Mouse (Mus musculus): ENCODE results near the gene Cntn5. TPM values are rescaled to one million over a fixed set of nuclear protein-coding genes. Genes with fewer than 3 reads are reported as not detected.

The Cntn5 gene
- polyA plus RNA-seq, 2 experiments from 2014 or later: 0.08 TPM; not detected in 1

DNA sequence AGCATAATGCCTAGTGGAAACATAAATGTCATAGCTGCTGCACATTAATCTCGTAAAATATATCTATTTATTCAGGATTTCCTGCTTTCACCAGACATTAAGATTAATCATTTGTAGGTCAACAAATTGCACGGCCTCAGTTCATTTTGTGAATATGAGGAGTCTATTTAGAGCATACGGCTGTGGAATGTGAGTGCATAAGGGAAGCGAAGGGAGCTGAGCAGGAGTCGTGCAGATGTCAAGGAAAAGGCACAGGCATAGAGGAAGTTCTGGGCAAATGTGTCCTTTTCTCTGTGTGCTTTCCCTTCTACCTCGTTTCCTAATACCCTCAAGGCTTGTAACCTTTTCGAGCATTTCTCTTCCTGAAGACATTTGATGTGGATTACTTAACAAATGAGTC is 504.5 kb downstream of the Cntn5 start:
- ATAC-seq: no peak

DNA sequence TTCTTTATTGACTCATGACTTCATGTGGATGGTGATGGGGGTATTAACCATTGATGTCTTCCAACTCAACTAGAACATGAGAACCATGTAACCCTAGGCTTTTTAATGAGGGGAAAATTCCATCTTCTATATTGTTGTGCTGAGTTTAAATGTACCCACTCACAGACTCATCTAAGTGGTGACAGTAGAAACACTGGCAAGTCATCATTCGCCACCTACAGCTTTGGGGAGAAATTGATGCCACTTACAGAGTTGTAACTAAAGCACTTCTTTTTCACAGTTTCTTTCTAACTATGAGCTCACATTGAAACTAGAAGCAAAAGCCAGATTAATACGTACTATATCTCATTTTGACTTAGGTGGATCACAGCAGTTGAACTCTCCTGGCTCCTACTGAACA is 514.7 kb downstream of the Cntn5 start:
- ATAC-seq: no peak

DNA sequence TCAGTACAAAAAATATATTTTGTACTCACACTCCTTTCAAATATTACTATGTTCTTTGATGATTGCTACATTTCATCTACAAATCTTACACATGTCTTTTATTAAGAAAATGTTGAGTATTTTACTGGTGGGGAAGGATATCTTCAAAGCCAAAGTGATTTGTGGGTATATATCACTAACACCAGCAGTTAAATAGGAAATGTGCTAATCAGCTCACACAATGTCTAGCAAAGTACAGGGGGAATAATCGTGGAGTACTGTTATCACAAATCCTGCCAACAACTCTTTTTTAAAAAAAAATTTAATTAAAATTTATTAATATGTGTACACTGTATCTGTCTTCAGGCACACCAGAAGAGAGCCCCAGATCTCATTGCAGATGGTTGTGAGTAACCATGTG is 520.1 kb downstream of the Cntn5 start:
- no peak for ATAC-seq

DNA sequence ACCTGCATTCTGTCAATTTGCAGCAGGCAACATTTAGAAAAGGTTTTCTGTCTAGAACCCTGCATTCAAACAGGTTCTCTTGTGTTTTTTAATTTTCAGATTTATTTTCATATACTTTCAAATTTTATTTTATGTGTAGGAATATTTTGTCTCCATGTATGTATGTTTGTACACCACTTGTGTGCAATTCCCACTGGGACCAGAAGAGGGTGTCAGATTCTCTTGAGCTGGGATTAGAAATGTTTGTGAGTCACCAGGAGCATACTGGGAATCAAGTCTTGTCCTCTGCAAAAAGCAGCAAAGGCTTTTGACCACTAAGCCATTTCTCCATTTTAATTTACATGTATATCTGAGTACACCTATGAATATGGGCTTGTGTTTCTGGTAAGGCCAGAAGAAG is 521.4 kb downstream of the Cntn5 start:
- ATAC-seq: no peak

DNA sequence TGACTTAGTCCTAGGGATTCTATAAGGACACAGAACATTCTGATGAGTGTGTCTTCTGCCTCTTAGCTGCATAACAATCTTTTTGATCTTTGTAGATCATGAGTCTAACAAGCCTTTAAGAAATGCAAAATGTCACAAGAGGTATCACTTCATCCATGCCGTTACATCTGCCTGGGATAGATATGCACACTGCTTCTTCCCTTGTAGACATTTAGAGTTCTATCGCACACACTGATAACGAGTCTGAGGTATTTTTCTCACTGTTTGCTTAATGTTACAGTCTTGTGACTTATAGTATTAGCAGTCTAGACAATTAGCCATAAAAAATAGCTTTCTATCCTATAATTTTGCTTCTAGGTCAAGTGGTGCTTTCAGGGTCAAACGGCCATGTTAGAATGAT is 522.9 kb downstream of the Cntn5 start:
- no peak for ATAC-seq

DNA sequence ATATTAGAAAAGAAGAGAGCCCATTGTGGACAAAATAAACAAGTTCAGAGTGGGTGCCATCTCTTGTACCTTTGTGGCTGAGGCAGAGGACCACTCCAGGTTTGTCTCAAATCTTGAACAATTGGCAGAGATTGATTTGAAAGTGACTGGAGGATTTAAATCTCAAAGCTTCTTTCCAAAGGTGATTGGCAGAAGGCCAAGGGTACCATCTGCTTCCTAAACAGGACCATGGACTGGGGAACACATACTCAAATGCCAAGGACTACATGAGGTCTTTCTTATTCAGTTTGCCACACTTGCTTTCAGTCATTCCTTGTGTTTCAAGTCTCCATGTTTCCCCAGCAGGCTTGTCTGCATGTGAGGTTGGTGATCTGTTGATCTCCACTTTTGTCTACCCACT is 528.3 kb downstream of the Cntn5 start:
- ATAC-seq: no peak

DNA sequence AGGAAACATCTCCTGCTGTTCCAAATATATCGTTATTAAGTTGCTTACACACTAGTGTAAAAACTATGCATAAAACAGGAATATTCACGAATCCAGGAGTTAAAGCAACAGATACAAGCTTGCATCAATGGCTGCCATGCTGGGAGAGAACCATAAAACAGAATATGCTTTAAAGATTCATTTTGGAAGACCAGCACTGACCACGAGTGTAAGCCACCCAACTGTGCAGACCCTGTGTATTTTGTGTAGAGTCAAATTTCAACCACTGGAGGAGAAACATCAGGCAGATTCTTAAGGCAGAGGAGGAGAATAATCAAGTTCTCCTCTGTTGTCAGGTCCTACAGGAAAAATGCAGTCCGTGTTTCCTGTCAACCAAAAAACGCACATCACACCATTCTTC is 535.6 kb downstream of the Cntn5 start:
- no peak for ATAC-seq

DNA sequence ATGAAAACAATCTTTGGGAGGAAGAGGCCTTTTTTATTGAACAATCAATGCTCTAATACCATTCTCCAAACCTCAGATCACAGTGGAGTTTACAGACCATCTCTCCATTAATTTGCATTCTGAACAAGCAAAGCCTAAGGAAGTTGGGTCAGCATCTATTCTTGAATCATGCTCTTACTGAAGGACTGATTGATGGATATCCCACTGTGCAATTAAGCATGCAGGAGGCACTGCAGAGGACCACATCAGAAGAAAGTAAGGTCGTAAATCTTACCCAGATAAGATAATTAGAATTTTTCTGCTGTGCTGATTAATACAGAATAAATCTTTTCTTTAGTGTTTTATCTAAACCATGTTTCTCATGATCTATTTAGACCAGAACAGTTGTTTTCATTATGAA is 536.2 kb downstream of the Cntn5 start:
- no peak for ATAC-seq

DNA sequence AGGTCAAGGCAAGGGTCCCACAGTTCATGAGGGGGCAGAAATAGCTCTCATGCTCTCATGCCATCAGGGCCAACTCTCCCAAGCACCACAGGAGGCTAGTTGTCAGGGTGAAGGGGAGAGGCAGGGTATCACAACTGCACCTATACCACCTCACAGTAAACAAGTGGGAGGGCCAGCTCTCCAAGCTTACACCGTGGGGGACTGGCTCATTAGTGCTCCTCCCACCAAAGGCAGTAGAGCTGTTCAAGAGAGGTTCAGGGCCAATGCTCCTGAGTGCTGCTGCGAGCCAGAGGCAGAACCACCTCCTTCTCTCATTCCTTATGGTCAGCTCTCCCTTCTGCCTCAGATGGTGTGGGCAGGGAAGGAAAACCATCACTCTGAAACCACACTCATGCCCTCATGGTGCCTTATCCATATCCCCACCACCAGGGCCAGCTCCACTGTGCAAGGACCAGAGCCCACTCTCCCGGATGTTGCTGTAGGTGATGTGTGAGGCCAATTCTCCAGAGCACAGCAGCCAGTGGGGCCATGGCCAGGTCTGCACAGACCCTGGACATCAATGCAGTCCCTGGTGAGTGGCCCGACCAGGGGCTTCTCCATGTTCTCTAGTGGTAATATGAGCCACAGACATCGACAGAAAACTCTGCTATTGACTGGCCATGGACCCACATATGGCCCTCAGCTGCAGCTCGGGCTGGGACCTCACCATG is 538.2 kb downstream of the Cntn5 start:
- ATAC-seq: no peak

DNA sequence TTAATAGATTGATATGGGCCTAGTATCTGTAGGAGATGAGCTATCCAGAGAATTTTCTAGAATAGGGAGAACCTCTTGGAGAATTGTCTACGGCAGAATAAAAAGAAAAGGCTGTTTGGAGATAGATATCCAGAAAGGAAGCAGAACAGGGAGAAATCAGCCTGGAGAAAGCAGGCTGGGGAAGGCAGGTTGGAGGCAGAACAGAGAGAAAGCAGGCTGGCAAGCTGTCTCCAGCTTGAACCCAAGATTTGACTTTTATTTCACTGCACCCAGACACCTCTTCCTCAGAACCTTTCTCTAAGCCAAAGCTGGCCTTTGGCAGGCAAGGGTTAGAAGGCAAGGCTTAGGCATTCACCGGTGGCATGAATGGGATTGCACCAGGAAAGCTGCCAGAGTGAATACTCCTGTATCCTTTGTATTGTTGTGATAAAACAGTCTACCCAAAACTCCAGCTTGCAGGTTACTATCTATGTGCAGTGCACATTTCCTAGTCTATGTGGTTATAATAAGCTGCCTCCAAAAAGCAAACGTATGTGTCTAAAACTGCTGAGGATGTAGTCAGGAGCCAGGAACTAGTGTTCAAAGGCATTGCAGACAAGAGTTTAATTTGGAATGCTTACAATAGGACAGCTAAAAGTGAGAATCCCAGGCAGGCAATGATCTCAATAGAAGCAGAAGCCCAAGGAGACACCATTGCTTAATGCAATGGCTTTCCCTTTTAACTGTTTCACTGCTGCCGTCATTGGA is 553.5 kb downstream of the Cntn5 start:
- ATAC-seq: no peak

DNA sequence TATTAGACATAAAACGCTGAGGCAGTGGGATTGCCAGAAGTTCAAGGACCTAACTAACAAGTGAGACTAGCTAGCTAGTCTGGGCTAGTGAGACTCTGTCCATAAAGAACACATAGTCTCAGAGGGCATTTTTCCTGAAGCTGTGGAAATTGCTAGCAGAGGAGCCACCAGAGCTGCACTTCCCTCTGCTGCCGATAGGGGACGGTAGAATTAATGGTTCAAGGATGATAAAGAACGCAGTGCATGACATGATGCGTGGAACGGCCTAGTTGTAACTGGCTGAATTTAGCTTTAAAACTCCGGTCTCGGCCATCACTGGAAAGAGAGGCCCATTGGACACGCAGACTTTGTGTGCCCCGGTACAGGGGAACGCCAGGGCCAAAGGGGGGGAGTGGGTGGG is 555.8 kb downstream of the Cntn5 start:
- no peak for ATAC-seq

DNA sequence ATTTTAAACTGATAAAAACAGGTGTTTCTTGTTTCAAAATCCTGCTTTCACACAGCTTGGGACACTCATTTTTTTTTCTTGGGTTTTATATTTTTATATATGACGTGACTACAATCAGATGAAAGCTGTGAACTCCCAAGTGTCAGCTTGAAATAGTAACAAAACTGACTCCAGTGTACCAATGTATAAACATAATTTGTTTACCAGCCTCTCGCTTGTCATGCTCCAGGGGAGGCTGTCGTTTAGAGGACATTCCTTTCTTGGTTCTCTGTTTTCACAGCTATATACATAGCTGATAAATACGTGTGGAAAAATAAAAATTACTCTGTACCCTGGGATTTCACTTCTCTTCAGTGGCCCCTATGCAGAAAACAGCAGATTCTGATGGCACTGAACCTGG is 556.4 kb downstream of the Cntn5 start:
- ATAC-seq: no peak

DNA sequence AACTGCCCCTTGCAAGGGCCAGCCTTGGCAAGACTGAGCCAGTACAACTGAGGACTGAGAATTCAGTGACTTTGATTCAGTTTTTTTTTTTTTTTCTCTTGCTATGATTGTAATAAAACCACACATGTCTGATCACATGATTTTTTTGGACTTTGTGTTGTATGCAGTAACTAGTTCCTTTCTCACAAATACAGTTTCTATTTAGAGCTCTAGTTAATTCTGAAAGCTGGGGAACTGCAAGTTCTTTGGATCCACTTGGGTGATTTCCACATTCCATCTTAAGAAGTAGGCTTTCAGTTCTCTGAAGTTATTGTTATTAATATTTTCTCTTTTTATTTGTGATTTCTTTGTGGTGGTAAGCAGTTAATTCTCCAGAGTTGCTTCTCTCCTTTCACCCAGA is 563.8 kb downstream of the Cntn5 start:
- no peak for ATAC-seq

DNA sequence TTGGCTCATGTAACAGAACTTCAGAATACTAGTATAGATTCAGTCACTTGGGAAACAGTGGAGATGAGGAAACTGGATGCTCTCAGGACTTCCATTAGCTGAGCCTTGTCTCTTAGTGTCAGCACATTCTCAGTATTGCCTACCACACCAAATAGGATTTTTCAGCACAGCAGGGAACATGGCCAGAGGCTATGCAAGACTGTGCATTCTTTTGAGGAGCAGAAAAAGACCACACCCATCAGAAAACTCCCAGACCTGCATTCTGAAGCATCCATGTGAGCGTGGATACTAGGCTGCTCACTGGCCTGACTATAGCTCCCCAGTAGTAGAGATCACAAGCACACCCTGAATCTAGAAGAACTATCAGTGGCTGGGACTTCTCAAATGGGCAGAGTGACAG is 564.9 kb downstream of the Cntn5 start:
- ATAC-seq: no peak

DNA sequence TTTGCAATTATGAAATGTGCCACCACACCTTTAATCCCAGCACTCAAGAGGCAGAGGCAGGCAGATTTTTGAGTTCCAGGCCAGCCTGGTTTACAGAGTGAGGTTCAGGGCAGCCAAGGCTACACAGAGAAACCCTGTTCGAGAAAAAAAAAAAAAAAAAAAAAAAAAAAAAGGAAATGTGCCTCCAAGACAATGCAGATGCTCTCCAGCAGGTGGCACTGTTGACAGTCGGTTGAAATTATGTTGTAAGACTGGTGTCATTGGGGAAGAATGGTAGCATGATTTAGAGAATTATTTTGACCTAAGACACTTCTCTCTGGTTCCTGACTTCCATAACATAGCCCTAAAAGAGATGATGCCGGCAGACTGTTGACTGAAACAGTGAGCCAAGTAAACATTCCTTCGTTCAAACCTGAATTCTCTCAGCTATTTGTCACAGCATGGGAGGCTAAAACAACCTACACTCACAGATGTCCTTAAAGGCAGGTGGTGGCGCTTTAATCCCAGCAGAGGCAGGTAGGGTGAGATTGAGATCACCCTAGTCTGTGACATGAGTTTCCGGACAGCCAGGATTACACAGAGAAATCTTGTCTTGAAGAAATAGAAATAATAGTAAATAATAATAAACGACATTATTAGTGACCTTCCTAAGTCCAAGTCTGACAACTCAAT is 579.7 kb downstream of the Cntn5 start:
- no peak for ATAC-seq

DNA sequence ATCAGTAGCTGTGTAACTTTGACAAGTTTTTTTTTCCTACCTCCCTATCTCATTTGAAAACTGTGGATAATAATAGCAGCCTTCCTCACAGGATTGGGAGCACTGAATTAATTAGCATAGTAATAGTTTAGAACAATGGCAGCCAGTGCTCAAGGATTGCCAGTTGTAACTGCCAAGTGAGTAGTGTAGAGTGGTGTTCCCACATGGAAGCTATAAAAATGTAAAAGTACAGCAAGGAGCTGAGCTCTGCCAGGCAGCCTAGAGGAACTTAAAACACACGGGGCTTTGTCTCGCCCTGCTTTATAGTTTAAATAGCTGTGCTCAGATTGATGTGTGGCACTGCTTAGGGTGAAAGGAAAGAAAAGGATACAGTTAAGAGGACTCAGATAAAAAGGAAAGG is 635.2 kb downstream of the Cntn5 start:
- ATAC-seq: no peak

DNA sequence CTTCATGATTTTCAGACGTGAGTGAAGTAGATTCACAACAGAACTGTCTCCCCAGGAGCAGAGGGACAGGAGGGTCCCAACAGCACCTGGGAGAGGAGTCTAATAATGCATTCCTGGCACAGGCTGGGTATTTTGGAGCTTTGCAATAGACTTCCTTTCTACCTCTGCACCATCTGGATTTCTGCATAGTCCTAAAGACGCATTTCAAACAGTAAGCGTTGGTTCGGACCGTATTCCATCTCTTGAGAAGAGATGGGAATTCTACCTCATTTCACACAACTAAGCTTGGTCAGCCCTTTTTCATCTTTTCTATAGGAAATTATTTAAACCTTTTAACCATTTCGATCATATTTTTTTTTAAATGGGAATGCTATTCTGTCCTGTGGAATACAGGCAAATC is 635.7 kb downstream of the Cntn5 start:
- ATAC-seq: no peak

DNA sequence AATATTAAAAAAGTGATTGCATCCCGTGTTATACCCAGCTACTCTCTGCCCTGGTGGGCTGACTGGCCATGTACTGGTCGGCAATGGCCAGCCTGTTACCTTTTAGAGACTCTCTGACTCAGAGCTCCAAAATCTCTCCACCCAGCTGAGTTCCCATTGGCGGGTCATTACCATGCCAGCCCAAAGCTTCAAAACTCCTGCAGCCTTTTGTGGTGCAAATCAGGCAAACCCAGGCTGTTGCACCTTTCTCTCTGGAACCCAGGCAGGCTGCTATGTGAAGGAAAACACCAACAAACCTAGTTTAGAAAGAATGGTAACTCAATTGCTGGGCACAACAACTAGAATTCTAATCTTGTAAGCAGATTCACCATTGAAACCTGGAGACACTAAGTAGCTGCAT is 639.0 kb downstream of the Cntn5 start:
- no peak for ATAC-seq

DNA sequence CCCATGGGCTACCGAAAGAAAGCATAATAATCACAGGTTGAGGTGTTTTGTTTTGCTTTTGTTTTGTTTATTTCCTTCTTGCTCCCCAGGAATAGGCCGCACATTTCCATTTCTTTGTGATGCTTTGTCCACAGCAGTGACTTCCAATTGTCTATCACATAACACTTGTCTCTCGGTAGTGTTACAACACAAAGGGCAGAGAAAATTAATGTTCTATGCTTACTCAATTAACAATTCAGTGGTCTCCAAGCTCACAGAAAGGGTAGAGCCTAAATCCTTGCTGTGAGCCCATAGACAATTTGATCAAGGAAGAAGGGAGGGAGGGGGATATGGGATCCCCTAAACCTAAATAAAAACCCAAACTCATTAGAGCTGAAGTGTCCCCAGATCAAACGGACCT is 671.2 kb downstream of the Cntn5 start:
- ATAC-seq: no peak

DNA sequence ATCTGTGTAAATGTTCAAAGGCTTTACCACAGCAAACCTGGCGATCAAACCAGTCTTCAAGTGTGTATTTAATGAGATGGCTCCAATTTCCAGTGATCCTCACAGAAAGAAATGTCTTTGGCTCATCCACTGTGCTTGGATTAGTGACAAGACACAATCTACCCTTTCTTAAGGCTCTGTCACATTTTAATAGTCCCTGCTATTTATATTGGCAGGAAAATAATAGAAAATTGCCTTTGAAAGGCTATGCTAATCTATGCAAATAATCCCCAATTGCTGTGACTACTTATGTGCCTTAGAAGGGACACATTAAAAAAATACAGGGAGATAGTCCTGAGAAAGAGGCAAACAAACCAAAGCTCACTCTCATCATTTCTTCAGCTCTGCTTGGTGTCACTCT is 672.5 kb downstream of the Cntn5 start:
- no peak for ATAC-seq

DNA sequence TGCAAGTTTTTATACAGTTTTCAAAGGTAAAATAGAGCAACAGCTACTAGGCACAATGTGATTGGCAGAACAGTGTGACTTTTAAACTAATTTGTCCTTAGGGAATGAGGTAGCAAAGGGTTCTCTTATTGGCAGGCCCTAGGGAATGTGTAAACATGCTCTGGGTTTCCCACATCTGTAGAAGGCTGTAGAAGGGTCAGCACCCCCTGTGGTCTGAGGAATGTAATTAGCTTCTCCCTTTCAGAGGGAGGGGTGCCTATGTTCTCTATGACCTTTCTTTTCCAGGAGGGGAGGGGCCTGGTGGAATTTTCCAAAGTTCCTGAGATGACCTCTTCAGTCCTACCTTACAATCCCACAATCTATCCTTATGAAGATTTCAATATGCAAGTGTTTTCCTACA is 673.6 kb downstream of the Cntn5 start:
- no peak for ATAC-seq

DNA sequence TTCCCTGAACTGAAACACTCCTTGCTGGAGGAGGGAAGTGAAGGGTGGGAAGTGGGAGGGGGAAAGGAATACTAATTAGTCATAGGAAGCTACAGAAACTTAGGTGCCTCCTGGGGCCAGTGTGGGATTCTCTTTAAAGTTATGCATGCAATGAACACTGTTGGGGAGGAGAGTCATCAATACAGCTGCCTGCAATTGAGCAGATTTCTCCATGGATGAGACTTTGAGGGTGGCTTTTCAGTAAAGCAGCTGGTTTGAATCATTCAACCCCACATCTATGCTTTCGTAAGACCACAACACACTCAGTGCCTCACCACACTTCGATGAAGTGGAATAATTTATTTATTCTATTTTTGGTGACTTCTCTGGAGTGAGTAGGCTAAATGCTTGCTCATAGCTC is 674.9 kb downstream of the Cntn5 start:
- ATAC-seq: no peak

DNA sequence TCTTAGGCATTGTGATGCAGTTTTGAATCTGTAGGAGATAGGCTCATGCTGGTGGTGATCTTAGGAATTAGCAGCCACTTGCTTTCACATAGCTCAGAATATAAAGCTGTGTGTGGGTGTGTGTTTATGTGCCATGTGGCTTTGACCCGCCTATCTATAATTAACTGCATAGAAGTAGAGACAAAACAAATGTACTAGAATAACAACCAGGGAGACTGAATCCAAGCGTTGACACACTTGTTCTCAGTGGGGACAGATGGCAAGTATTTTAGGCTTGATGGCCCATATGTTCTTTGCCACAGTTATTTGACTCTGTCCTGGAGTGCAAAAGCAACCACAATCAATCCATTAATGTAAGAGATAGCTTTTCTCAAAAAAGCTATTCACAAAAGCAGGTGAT is 678.6 kb downstream of the Cntn5 start:
- no peak for ATAC-seq

DNA sequence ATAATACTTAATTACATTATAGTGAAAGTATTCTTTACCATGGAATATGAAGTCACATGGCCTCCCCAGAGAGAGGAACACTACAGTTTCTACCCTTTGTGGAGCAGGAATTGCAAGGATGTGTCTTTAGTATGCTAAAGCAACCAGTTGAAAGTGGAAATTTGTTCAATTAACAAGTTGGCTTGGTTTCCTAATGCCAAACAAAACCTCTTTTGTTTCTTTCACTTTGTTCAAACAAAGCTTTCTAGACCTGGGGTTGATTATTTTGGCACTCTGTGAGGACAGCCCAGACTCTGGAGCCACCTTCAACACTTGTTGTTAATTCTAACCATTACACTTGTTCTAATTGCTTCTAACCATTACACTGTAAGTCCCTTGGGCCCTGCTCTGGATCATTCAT is 718.5 kb downstream of the Cntn5 start:
- ATAC-seq: no peak

All from activated CD4-positive, CD25-positive, alpha-beta regulatory T cell, adult 4 months (primary cell).